Mouse (Mus musculus) heart, embryonic 11.5 days (tissue): ENCODE results near the gene Slc2a10. TPM values are rescaled to one million over a fixed set of nuclear protein-coding genes. Genes with fewer than 3 reads are reported as not detected.
"Not testable (repeated sequence)": the region's sequence is repeated elsewhere in the genome, so short reads cannot be mapped to it uniquely, and the experiment has no call there.

ENCODE experiments used
- ATAC-seq: fragments of 200-750 bp; cut with Nextera tagmentation; replicated peaks from 2 replicates; pipeline ENCODE4 v1.8.0; 2017; ENCODE audit warnings: moderate library complexity; ENCODE audit not compliant: insufficient number of reproducible peaks, low FRiP score, low TSS enrichment
- H3K27ac ChIP-seq: fragments of 300-500 bp; sonication (generic); 2 replicates; pipeline ENCODE4 v1.5.1; 2014; ENCODE audit warnings: mild to moderate bottlenecking, low read depth, low read length
- H3K27me3 ChIP-seq: fragments of 300-500 bp; sonication (generic); 2 replicates; pipeline ENCODE4 v1.6.1; 2014; ENCODE audit warnings: mild to moderate bottlenecking, low read length, mixed read lengths; ENCODE audit not compliant: control insufficient read depth, insufficient read depth
- H3K36me3 ChIP-seq: fragments of 300-500 bp; sonication (generic); 2 replicates; pipeline ENCODE4 v1.6.1; 2014; ENCODE audit warnings: mild to moderate bottlenecking, low read length, moderate library complexity, mixed read lengths; ENCODE audit not compliant: control insufficient read depth, insufficient read depth
- H3K4me1 ChIP-seq: fragments of 300-500 bp; sonication (generic); 2 replicates; pipeline ENCODE4 v1.6.1; 2014; ENCODE audit warnings: low read length; ENCODE audit not compliant: control insufficient read depth, insufficient read depth
- H3K4me2 ChIP-seq: fragments of 300-500 bp; sonication (generic); 2 replicates; pipeline ENCODE4 v1.6.1; 2014; ENCODE audit warnings: mild to moderate bottlenecking, moderate library complexity
- H3K4me3 ChIP-seq: fragments of 300-500 bp; sonication (generic); 2 replicates; pipeline ENCODE4 v1.5.1; 2014; ENCODE audit warnings: low read depth, low read length
- H3K9ac ChIP-seq: fragments of 300-500 bp; sonication (generic); 2 replicates; pipeline ENCODE4 v1.6.1; 2014; ENCODE audit warnings: mild to moderate bottlenecking, low read depth, low read length, moderate library complexity
- H3K9me3 ChIP-seq: fragments of 300-500 bp; sonication (generic); replicated peaks from 2 replicates; pipeline ENCODE4 v1.6.1; 2016; ENCODE audit warnings: low read length; ENCODE audit not compliant: control insufficient read depth
- WGBS: fragments of 180-500 bp; shearing (Covaris S2); extraction: QIAGEN DNeasy Blood & Tissue Kit; methylation state at CpG from one replicate; pipeline ENCODE4 v1.1.7; 2014; ENCODE audit not compliant: insufficient replicate concordance; 5-methylcytosine and 5-hydroxymethylcytosine counted together
- polyA plus RNA-seq: library from polyadenylated mRNA; unstranded; fragments of >200 nt; fragmentation: Nextera tagmentation; extraction: Ambion mirVana; gene quantifications from 2 replicates; pipeline ENCODE4 v1.2.1, GENCODE M21; 2014

The Slc2a10 gene
- polyA plus RNA-seq, 1 experiment from 2014 or later, result 2.6 TPM

DNA sequence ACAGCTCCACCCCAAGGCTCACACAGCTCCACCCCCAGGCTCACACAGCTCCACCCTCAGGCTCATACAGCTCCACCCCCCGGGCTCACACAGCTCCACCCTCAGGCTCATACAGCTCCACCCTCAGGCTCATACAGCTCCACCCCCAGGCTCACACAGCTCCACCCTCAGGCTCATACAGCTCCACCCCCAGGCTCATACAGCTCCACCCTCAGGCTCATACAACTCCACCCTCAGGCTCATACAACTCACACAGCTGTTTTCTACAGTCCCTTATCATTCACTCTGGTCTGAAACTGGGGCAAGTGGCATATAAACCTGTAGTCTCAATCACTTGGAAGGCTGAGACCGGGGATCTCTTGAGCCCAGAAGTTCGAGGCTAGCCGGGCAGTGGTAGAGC lies 7.9 kb downstream of the Slc2a10 start:
- not testable (repeated sequence) for H3K4me3 ChIP-seq

DNA sequence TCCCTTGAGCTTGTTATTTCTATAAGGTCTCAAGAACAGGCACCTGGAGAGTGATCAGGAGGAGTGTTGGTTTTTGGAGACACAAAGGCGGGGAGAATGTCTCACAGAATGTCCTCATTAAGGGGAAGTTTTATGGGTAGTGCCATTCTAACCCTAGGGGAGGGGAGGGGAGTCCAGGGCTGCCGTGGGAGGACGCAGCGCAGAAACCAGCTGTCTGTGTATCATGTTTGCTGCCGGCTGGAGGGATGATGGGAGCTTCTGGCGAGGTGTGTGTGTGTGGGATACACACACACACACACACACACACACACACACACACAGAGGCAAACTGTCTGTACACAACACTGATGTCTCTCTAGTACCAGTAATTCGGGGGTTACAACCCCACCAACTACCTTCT lies 8.8 kb downstream of the Slc2a10 start:
- Histone ChIP-seq H3K4me1 (peaks cover 7% of the 10 kb centered on the region; the same call in 1 of the 2 replicates), H3K27ac (no peak overlapping the region), H3K9ac (no peak overlapping the region), H3K4me3 (no peak overlapping the region), H3K4me2 (no peak overlapping the region), H3K9me3 (no peaks in the 10 kb centered on the region), H3K27me3 (peaks cover 6% of the 10 kb centered on the region; the same call in 1 of the 2 replicates), H3K36me3 (no peaks in the 10 kb centered on the region)
- no peak for ATAC-seq
- 57% methylated on average over 7 of the region's 7 CpGs for WGBS

More for the DNA sequence above, 7.9 kb downstream of the Slc2a10 start:
- not testable (repeated sequence) for H3K4me2 ChIP-seq, H3K9ac ChIP-seq, H3K36me3 ChIP-seq, H3K9me3 ChIP-seq, H3K27me3 ChIP-seq, H3K4me1 ChIP-seq, H3K27ac ChIP-seq, ATAC-seq
- 84% methylated on average over 4 of the region's 4 CpGs for WGBS

DNA sequence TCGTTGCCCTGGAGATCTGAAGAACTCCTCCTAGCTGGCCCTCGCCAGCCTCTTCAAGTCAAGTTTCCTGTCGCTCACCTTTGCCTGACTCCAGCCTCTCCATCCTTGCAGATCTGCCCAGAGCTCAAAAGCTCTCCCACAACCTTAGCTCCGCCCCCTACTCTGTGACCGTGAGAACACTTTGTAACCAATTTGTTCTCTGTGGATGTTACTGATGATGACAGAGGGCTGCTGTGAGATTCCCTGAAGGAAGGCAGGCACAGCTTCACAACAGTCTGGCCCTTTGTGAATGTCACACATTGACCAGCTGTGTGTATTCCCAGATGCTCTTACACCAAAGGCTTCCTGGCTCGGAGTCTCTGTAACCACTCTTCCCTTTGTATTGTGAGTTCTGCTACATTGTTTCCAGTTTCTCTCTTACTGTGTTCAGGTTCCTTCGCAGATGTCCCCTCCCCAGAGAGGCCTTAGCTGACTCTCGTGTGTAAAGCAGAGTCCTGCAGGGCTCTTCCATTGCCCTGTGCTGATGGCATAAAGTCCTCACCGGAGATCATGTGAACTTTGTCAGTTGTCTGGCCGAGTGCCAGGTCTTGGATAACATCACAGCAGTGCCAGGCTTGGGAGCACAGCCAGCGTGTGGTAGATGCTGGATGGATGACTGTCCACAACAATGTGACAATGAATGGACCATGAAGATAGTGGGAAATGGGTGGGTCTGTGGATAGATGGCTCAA lies 9.4 kb downstream of the Slc2a10 start:
- no peak for ATAC-seq
- no peak overlapping the region for H3K4me2 ChIP-seq
- H3K27ac ChIP-seq, result no peak overlapping the region
- WGBS, result 41% methylated on average over 11 of the region's 11 CpGs
- H3K4me3 ChIP-seq, result no peak overlapping the region
- H3K9ac ChIP-seq, result no peak overlapping the region
- H3K36me3 ChIP-seq, result no peaks in the 10 kb centered on the region
- peaks cover 7% of the 10 kb centered on the region; the same call in 1 of the 2 replicates for H3K4me1 ChIP-seq
- H3K9me3 ChIP-seq, result no peaks in the 10 kb centered on the region
- H3K27me3 ChIP-seq, result peaks cover 6% of the 10 kb centered on the region; the same call in 1 of the 2 replicates

DNA sequence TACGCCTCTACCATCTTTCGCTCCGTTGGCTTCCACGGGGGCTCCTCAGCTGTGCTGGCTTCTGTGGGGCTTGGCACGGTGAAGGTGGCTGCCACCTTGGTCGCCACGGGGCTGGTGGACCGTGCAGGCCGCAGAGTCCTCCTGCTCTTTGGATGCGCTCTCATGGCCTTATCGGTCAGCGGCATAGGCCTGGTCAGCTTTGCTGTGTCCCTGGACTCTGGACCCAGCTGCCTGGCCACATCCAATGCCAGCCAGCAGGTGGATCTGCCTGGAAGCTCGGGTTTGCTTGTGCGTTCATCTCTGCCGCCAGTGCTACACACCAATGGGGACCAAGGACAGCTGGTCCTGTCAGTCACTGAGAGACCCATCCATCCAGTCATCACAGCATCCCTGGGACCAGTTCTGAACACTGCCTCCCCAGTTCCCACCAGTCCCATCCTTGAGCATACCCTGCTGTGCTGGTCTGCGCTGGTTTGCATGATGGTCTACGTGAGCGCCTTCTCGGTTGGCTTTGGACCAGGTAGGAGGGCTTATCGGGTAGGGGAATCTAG lies 11.7 kb downstream of the Slc2a10 start:
- H3K27me3 ChIP-seq, result peaks cover 6% of the 10 kb centered on the region; the same call in 1 of the 2 replicates
- peaks cover 7% of the 10 kb centered on the region; the same call in 1 of the 2 replicates for H3K4me1 ChIP-seq
- no peaks in the 10 kb centered on the region for H3K9me3 ChIP-seq
- WGBS, result 90% methylated on average over 20 of the region's 20 CpGs
- ATAC-seq, result 0 out of 2 replicates have a peak, but pooled peaks have one; percentile 7
- no peak overlapping the region for H3K9ac ChIP-seq
- no peak overlapping the region for H3K4me3 ChIP-seq
- no peak overlapping the region for H3K4me2 ChIP-seq
- no peak overlapping the region for H3K27ac ChIP-seq
- no peaks in the 10 kb centered on the region for H3K36me3 ChIP-seq

DNA sequence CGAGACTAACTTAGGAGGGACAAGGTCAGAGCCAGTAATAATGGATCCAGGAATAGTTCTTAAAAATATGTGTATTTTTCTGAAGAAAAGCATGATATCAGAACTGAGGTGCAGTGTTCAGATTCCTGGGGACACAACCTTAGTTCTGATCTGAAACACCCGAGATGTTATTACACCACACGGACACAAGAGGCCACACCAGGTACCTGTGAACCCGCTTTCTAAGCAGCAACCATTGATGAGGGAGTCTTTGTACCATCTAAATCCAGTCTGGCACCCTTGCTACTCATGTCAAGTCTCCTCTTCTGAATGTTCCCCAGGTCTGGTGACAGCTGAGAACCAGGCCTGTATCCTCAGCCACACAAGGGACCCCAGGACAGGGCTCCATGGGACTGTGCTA lies 22.0 kb downstream of the Slc2a10 start:
- H3K4me2 ChIP-seq, result no peak overlapping the region

DNA sequence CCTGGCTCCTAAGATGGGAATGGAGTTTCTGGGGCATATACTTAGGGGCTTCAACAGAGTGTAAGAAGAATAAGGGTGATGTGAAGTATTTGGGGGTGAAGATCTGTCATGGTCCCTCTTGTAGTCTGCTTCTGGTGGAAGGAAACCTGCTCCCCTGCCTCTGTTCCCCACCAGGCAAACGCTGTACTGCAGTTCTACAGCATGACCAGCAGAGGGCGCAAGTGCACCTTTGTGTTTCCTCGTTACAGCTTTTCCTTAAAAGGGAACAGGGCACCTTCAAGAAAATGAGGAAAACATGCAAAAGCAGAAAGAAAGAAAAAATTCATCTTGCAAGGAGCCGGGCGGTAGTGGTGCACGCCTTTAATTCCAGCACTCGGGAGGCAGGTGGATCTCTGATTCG lies 25.5 kb downstream of the Slc2a10 start:
- no peak for ATAC-seq
- Histone ChIP-seq H3K4me3 (no peak overlapping the region), H3K27ac (no peak overlapping the region), H3K36me3 (no peaks in the 10 kb centered on the region), H3K27me3 (no peaks in the 10 kb centered on the region; the same call in 1 of the 2 replicates), H3K4me2 (no peak overlapping the region), H3K4me1 (no peaks in the 10 kb centered on the region), H3K9me3 (no peaks in the 10 kb centered on the region), H3K9ac (no peak overlapping the region)
- 18% methylated on average over 8 of the region's 8 CpGs for WGBS

More for the DNA sequence above, 22.0 kb downstream of the Slc2a10 start:
- Histone ChIP-seq H3K9me3 (no peaks in the 10 kb centered on the region), H3K4me3 (no peak overlapping the region), H3K36me3 (no peaks in the 10 kb centered on the region), H3K4me1 (no peaks in the 10 kb centered on the region), H3K27ac (no peak overlapping the region), H3K27me3 (no peaks in the 10 kb centered on the region; the same call in 1 of the 2 replicates), H3K9ac (no peak overlapping the region)
- no peak for ATAC-seq
- WGBS, result 53% methylated on average over 4 of the region's 4 CpGs

DNA sequence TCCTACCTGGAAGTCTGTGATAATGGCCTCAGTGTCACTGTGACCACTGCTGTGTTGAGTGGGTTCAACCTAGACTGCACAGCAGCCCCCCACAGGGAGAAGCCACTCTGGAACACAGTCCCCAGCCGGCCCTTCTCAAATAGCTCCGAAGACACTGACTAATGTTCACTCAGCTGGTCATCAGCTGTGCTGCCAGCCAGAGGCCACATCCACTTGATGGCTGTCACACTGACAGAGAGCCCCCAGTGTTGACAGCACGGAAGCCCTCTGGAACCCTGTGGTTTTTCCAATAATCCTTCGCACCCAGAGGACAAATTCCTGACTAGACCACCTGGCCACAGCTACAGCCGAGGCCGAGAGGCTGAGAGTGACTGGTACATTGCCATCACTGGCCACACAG lies 30.2 kb downstream of the Slc2a10 start:
- no peak overlapping the region for H3K4me2 ChIP-seq
- 55% methylated on average over 6 of the region's 6 CpGs for WGBS
- no peaks in the 10 kb centered on the region for H3K4me1 ChIP-seq
- no peaks in the 10 kb centered on the region for H3K9me3 ChIP-seq
- ATAC-seq, result no peak
- no peak overlapping the region for H3K9ac ChIP-seq
- H3K36me3 ChIP-seq, result no peaks in the 10 kb centered on the region
- H3K27ac ChIP-seq, result no peak overlapping the region
- peaks cover 3% of the 10 kb centered on the region; the same call in 1 of the 2 replicates for H3K27me3 ChIP-seq
- no peak overlapping the region for H3K4me3 ChIP-seq

DNA sequence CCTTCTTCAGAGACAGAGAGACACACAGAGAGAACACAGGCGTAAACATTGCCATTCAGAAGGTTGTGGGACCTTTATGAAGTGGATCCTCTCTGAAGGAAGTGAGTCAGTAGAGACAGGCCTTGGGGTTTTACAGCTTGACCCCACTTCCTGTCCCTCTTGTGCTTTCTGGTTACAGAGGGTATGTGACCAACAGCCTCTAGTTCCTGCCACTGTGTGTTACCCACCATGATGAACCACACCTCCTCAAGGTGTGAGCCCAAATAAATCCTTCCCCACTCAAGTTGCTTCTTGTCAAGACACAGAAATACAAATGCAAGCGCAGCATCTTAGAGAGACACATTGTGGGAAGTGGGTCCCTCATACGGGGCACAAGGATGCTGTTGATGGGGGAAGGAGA lies 37.4 kb downstream of the Slc2a10 start:
- no peak overlapping the region for H3K4me3 ChIP-seq
- ATAC-seq, result no peak
- no peaks in the 10 kb centered on the region for H3K4me1 ChIP-seq
- no peak overlapping the region for H3K4me2 ChIP-seq
- no peak overlapping the region for H3K9ac ChIP-seq
- no peaks in the 10 kb centered on the region for H3K9me3 ChIP-seq
- 69% methylated on average over 3 of the region's 3 CpGs for WGBS
- H3K27me3 ChIP-seq, result peaks cover 4% of the 10 kb centered on the region; the same call in 1 of the 2 replicates
- no peaks in the 10 kb centered on the region for H3K36me3 ChIP-seq
- no peak overlapping the region for H3K27ac ChIP-seq
